Mouse (Mus musculus) lung, adult 2 months (tissue): ENCODE results near the gene Zfp638.

ENCODE experiments used
- CTCF ChIP-seq: fragments of 200-500 bp; IDR thresholded peaks from 2 replicates; pipeline ENCODE4 v1.5.1; 2011; ENCODE audit warnings: mild to moderate bottlenecking, low read length, control low read depth; ENCODE audit not compliant: insufficient read depth
- POLR2A ChIP-seq: fragments of 200-500 bp; IDR thresholded peaks from 2 replicates; pipeline ENCODE4 v1.6.1; 2011; ENCODE audit warnings: low read depth, mild to moderate bottlenecking, control low read depth, low read length, borderline replicate concordance; ENCODE audit errors: extremely low read depth

DNA sequence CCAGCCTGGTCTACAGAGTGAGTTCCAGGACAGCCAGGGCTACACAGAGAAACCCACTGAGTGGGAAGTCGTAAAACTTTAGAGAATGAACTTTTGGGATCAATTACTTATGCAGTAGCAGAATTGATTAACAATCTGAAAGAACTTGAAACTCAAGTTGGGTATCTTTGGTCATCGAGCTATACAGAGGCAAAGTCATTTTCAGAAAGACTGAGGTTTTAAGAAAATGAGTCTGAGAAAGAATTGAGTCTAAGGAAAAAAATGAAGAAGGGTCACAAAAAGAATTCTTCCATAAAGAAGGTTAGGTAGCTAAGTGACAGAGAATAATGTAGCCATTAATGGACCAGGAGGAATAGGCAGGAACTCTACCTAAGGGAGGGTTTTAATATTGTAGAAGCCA lies 24.8 kb downstream of the Zfp638 start:
- TF ChIP-seq CTCF (no peak), POLR2A (no peak)
